Mouse (Mus musculus) thymus, postnatal 36 days (tissue): ENCODE data around the gene Slc35e3.

Source experiments
- DNase-seq, 2 experiments: peaks; one replicate each; pipeline ENCODE4 v3.0.0; 2022; ENCODE audit warnings: mixed read lengths in 2 of 2

Slc35e3 gene

GRCm38 (mm10) chr10:117696021-117696826 is 49.9 kb downstream of the Slc35e3 start:
- DNase-seq = no peak

GRCm38 (mm10) chr10:117695605-117696004 is 50.6 kb downstream of the Slc35e3 start:
- DNase-seq = no peak

- no peak for DNase-seq
Observed at GRCm38 (mm10) chr10:117695027-117695426, 51.1 kb downstream of the Slc35e3 start.

- DNase-seq = no peak
Observed at GRCm38 (mm10) chr10:117694255-117694953, 51.8 kb downstream of the Slc35e3 start.

GRCm38 (mm10) chr10:117692953-117693352 is 53.2 kb downstream of the Slc35e3 start:
- DNase-seq = no peak

GRCm38 (mm10) chr10:117692173-117692572 is 54.0 kb downstream of the Slc35e3 start:
- no peak for DNase-seq

- no peak for DNase-seq
Observed at GRCm38 (mm10) chr10:117691389-117691968, 54.7 kb downstream of the Slc35e3 start.

GRCm38 (mm10) chr10:117690770-117691296 is 55.3 kb downstream of the Slc35e3 start:
- no peak for DNase-seq

GRCm38 (mm10) chr10:117690101-117690352 is 56.1 kb downstream of the Slc35e3 start:
- no peak for DNase-seq

- DNase-seq = no peak
Observed at GRCm38 (mm10) chr10:117689297-117690100, 56.7 kb downstream of the Slc35e3 start.

GRCm38 (mm10) chr10:117688204-117689151 is 57.7 kb downstream of the Slc35e3 start:
- DNase-seq = peak in 1 of 2 experiments; percentile 35

GRCm38 (mm10) chr10:117687577-117687976 is 58.6 kb downstream of the Slc35e3 start:
- no peak for DNase-seq

- no peak for DNase-seq
Observed at GRCm38 (mm10) chr10:117687018-117687417, 59.1 kb downstream of the Slc35e3 start.

GRCm38 (mm10) chr10:117685849-117686591 is 60.1 kb downstream of the Slc35e3 start:
- no peak for DNase-seq

- no peak for DNase-seq
Observed at GRCm38 (mm10) chr10:117685171-117685848, 60.9 kb downstream of the Slc35e3 start.

GRCm38 (mm10) chr10:117684298-117685170 is 61.6 kb downstream of the Slc35e3 start:
- no peak for DNase-seq

- DNase-seq = no peak
Observed at GRCm38 (mm10) chr10:117683734-117684037, 62.5 kb downstream of the Slc35e3 start.
